In the genomic region with DNA sequence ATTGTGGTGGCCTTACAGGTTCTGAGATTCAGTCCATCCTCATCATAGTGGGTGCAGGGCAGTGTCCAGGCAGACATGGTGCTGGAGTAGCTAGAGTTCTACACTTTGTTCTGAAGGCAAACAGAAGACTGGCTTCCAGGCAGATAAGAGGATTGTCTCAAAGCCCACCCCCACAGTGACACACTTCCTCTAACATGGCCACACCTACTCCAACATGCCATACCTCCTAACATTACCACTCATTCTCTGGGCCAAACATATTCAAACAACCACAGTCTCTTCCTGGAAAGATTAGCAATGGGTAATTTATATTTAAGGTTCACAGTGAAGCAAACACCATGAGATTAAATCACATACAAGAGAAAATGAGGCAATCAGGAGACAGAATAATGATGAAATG, we compare ENCODE assay signal across 17 mouse cellular contexts.
"Had no signal": no experiment of that assay in that cellular context is flagged by ENCODE, and none has a peak within 500 bp of the region (broad histone marks: within the 10 kb centered on the region; RNA-seq: fewer than 3 reads in every experiment).

No protein-coding gene starts in this region.

- H3K9me3 ChIP-seq: liver, embryonic 13.5 days; liver, embryonic 15.5 days; midbrain, embryonic 13.5 days; midbrain, embryonic 15.5 days; neural tube, embryonic 12.5 days; stomach, embryonic 15.5 days had no signal

- H3K36me3 ChIP-seq: liver, embryonic 13.5 days; liver, embryonic 15.5 days; midbrain, embryonic 13.5 days; midbrain, embryonic 15.5 days; neural tube, embryonic 12.5 days; stomach, embryonic 15.5 days had no signal

- H3K4me1 ChIP-seq: liver, embryonic 13.5 days; liver, embryonic 15.5 days; megakaryocyte, embryonic 14.5 days; midbrain, embryonic 13.5 days; midbrain, embryonic 15.5 days; neural tube, embryonic 12.5 days; stomach, embryonic 15.5 days had no signal

- DNase-seq: liver, embryonic 13.5 days; lung, adult 18-20 months; lung, embryonic 14.5 days; lung, postnatal 10 days; lung, postnatal 36 days; right cerebral cortex, postnatal 14 days; thymus, adult 2 months; thymus, postnatal 25 days; thymus, postnatal 4 days had no signal

- H3K27ac ChIP-seq: liver, embryonic 13.5 days; liver, embryonic 15.5 days; macrophage; midbrain, embryonic 13.5 days; midbrain, embryonic 15.5 days; neural tube, embryonic 12.5 days; stomach, embryonic 15.5 days had no signal

- H3K9ac ChIP-seq: liver, embryonic 13.5 days; liver, embryonic 15.5 days; lung, embryonic 14.5 days; midbrain, embryonic 13.5 days; midbrain, embryonic 15.5 days; neural tube, embryonic 12.5 days; stomach, embryonic 15.5 days had no signal

- ATAC-seq: midbrain, embryonic 13.5 days; midbrain, embryonic 15.5 days had no signal

- H3K4me2 ChIP-seq: liver, embryonic 13.5 days; liver, embryonic 15.5 days; lung, embryonic 14.5 days; midbrain, embryonic 11.5 days; midbrain, embryonic 13.5 days; midbrain, embryonic 15.5 days; neural tube, embryonic 12.5 days; stomach, embryonic 15.5 days had no signal

- H3K4me3 ChIP-seq: liver, embryonic 13.5 days; liver, embryonic 15.5 days; megakaryocyte, embryonic 14.5 days; midbrain, embryonic 13.5 days; midbrain, embryonic 15.5 days; neural tube, embryonic 12.5 days; stomach, embryonic 15.5 days had no signal

- H3K27me3 ChIP-seq: liver, embryonic 13.5 days; liver, embryonic 15.5 days; megakaryocyte, embryonic 14.5 days; midbrain, embryonic 13.5 days; midbrain, embryonic 15.5 days; neural tube, embryonic 12.5 days; stomach, embryonic 15.5 days had no signal
